Mouse (Mus musculus): ENCODE results near the gene Gm49601. TPM values are rescaled to one million over a fixed set of nuclear protein-coding genes. Genes with fewer than 3 reads are reported as not detected.

The Gm49601 gene
- polyA plus RNA-seq, 1 experiment = not detected

- H3K4me1 ChIP-seq (ENCODE audit: control insufficient read depth, insufficient read depth, low read length) = no peaks in the 10 kb centered on the region
- H3K27ac ChIP-seq (ENCODE audit: insufficient read depth, low read depth, low read length) = no peak overlapping the region
- TF ChIP-seq POLR2A (IDR thresholded peaks at IDR 0.05; ENCODE audit: borderline replicate concordance, low read depth, low read length) = no peak
- TF ChIP-seq CTCF (IDR thresholded peaks at IDR 0.05; ENCODE audit: low read depth, low read length) = no peak
- H3K4me3 ChIP-seq (ENCODE audit: insufficient read depth, low read length) = no peak overlapping the region
These were observed 17.3 kb upstream of the Gm49601 start for GRCm38 (mm10) chr16:18643406-18643998.

- H3K27ac ChIP-seq (ENCODE audit: insufficient read depth, low read depth, low read length) = no peak overlapping the region
- H3K4me3 ChIP-seq (ENCODE audit: insufficient read depth, low read length) = no peak overlapping the region
- no peaks in the 10 kb centered on the region for H3K4me1 ChIP-seq (ENCODE audit: control insufficient read depth, insufficient read depth, low read length)
- no peak for TF ChIP-seq POLR2A (IDR thresholded peaks at IDR 0.05; ENCODE audit: borderline replicate concordance, low read depth, low read length)
- TF ChIP-seq CTCF (IDR thresholded peaks at IDR 0.05; ENCODE audit: low read depth, low read length) = no peak
These were observed 16.7 kb upstream of the Gm49601 start for GRCm38 (mm10) chr16:18642897-18643296.

GRCm38 (mm10) chr16:18642291-18642690 is 16.1 kb upstream of the Gm49601 start:
- H3K4me1 ChIP-seq (ENCODE audit: control insufficient read depth, insufficient read depth, low read length) = no peaks in the 10 kb centered on the region
- H3K4me3 ChIP-seq (ENCODE audit: insufficient read depth, low read length) = no peak overlapping the region
- TF ChIP-seq CTCF (IDR thresholded peaks at IDR 0.05; ENCODE audit: low read depth, low read length) (no peak), POLR2A (IDR thresholded peaks at IDR 0.05; ENCODE audit: borderline replicate concordance, low read depth, low read length) (no peak)
- H3K27ac ChIP-seq (ENCODE audit: insufficient read depth, low read depth, low read length) = no peak overlapping the region

GRCm38 (mm10) chr16:18639382-18639929 is 13.2 kb upstream of the Gm49601 start:
- TF ChIP-seq CTCF (IDR thresholded peaks at IDR 0.05; ENCODE audit: low read depth, low read length) (no peak), POLR2A (IDR thresholded peaks at IDR 0.05; ENCODE audit: borderline replicate concordance, low read depth, low read length) (no peak)
- Histone ChIP-seq H3K4me1 (ENCODE audit: control insufficient read depth, insufficient read depth, low read length) (no peaks in the 10 kb centered on the region), H3K4me3 (ENCODE audit: insufficient read depth, low read length) (no peak overlapping the region), H3K27ac (ENCODE audit: insufficient read depth, low read depth, low read length) (no peak overlapping the region)

GRCm38 (mm10) chr16:18638396-18638795 is 12.2 kb upstream of the Gm49601 start:
- no peak for TF ChIP-seq CTCF (IDR thresholded peaks at IDR 0.05; ENCODE audit: low read depth, low read length)
- TF ChIP-seq POLR2A (IDR thresholded peaks at IDR 0.05; ENCODE audit: borderline replicate concordance, low read depth, low read length) = no peak
- Histone ChIP-seq H3K27ac (ENCODE audit: insufficient read depth, low read depth, low read length) (no peak overlapping the region), H3K4me3 (ENCODE audit: insufficient read depth, low read length) (no peak overlapping the region)

GRCm38 (mm10) chr16:18636804-18637203 is 10.6 kb upstream of the Gm49601 start:
- no peak overlapping the region for H3K4me3 ChIP-seq (ENCODE audit: insufficient read depth, low read length)
- H3K27ac ChIP-seq (ENCODE audit: insufficient read depth, low read depth, low read length) = no peak overlapping the region
- no peaks in the 10 kb centered on the region for H3K4me1 ChIP-seq (ENCODE audit: control insufficient read depth, insufficient read depth, low read length)
- TF ChIP-seq CTCF (IDR thresholded peaks at IDR 0.05; ENCODE audit: low read depth, low read length) (no peak), POLR2A (IDR thresholded peaks at IDR 0.05; ENCODE audit: borderline replicate concordance, low read depth, low read length) (no peak)

More at GRCm38 (mm10) chr16:18638396-18638795, 12.2 kb upstream of the Gm49601 start:
- no peaks in the 10 kb centered on the region for H3K4me1 ChIP-seq (ENCODE audit: control insufficient read depth, insufficient read depth, low read length)

GRCm38 (mm10) chr16:18636401-18636800 is 10.2 kb upstream of the Gm49601 start:
- Histone ChIP-seq H3K4me1 (ENCODE audit: control insufficient read depth, insufficient read depth, low read length) (no peaks in the 10 kb centered on the region), H3K4me3 (ENCODE audit: insufficient read depth, low read length) (no peak overlapping the region), H3K27ac (ENCODE audit: insufficient read depth, low read depth, low read length) (no peak overlapping the region)
- TF ChIP-seq POLR2A (IDR thresholded peaks at IDR 0.05; ENCODE audit: borderline replicate concordance, low read depth, low read length) (no peak), CTCF (IDR thresholded peaks at IDR 0.05; ENCODE audit: low read depth, low read length) (no peak)

GRCm38 (mm10) chr16:18633333-18633732 is 7.1 kb upstream of the Gm49601 start:
- Histone ChIP-seq H3K4me1 (ENCODE audit: control insufficient read depth, insufficient read depth, low read length) (no peaks in the 10 kb centered on the region), H3K4me3 (ENCODE audit: insufficient read depth, low read length) (no peak overlapping the region), H3K27ac (ENCODE audit: insufficient read depth, low read depth, low read length) (no peak overlapping the region)
- TF ChIP-seq POLR2A (IDR thresholded peaks at IDR 0.05; ENCODE audit: borderline replicate concordance, low read depth, low read length) (no peak), CTCF (IDR thresholded peaks at IDR 0.05; ENCODE audit: low read depth, low read length) (no peak)

- Histone ChIP-seq H3K4me3 (ENCODE audit: insufficient read depth, low read length) (no peak overlapping the region), H3K4me1 (ENCODE audit: control insufficient read depth, insufficient read depth, low read length) (no peaks in the 10 kb centered on the region), H3K27ac (ENCODE audit: insufficient read depth, low read depth, low read length) (no peak overlapping the region)
- TF ChIP-seq CTCF (IDR thresholded peaks at IDR 0.05; ENCODE audit: low read depth, low read length) (no peak), POLR2A (IDR thresholded peaks at IDR 0.05; ENCODE audit: borderline replicate concordance, low read depth, low read length) (no peak)
These were observed 6.6 kb upstream of the Gm49601 start for GRCm38 (mm10) chr16:18632816-18633215.

- Histone ChIP-seq H3K27ac (ENCODE audit: insufficient read depth, low read depth, low read length) (no peak overlapping the region), H3K4me3 (ENCODE audit: insufficient read depth, low read length) (no peak overlapping the region), H3K4me1 (ENCODE audit: control insufficient read depth, insufficient read depth, low read length) (no peaks in the 10 kb centered on the region)
- TF ChIP-seq CTCF (IDR thresholded peaks at IDR 0.05; ENCODE audit: low read depth, low read length) = no peak
- no peak for TF ChIP-seq POLR2A (IDR thresholded peaks at IDR 0.05; ENCODE audit: borderline replicate concordance, low read depth, low read length)
These were observed 5.8 kb upstream of the Gm49601 start for GRCm38 (mm10) chr16:18632059-18632458.
